Mouse (Mus musculus) liver, embryonic 13.5 days (tissue): ENCODE measurements around the gene Kcnn3. TPM values are rescaled to one million over a fixed set of nuclear protein-coding genes. Genes with fewer than 3 reads are reported as not detected.

ENCODE experiments used
- ATAC-seq: fragments of 200-750 bp; cut with Nextera tagmentation; 2 replicates; pipeline ENCODE4 v1.8.0; 2017; ENCODE audit warnings: low read depth, mild to moderate bottlenecking, moderate number of reproducible peaks, moderate library complexity
- DNase-seq: peaks from one replicate; pipeline ENCODE4 v3.0.0; 2022
- H3K27ac ChIP-seq: fragments of 300-500 bp; sonication (generic); 2 replicates; pipeline ENCODE4 v1.5.1; 2015; ENCODE audit warnings: moderate library complexity, mild to moderate bottlenecking, inconsistent platforms
- H3K27me3 ChIP-seq: fragments of 300-500 bp; sonication (generic); 2 replicates; pipeline ENCODE4 v1.6.1; 2015; ENCODE audit warnings: mild to moderate bottlenecking, inconsistent platforms
- H3K36me3 ChIP-seq: fragments of 300-500 bp; sonication (generic); 2 replicates; pipeline ENCODE4 v1.6.1; 2015; ENCODE audit warnings: mild to moderate bottlenecking, inconsistent platforms
- H3K4me1 ChIP-seq: fragments of 300-500 bp; sonication (generic); replicated peaks from 2 replicates; pipeline ENCODE4 v1.6.1; 2015; ENCODE audit warnings: inconsistent platforms
- H3K4me2 ChIP-seq: fragments of 300-500 bp; sonication (generic); 2 replicates; pipeline ENCODE4 v1.6.1; 2015; ENCODE audit warnings: inconsistent platforms, mild to moderate bottlenecking, moderate library complexity
- H3K4me3 ChIP-seq: fragments of 300-500 bp; sonication (generic); replicated peaks from 2 replicates; pipeline ENCODE4 v1.5.1; 2015; ENCODE audit warnings: mild to moderate bottlenecking, inconsistent platforms
- H3K9ac ChIP-seq: fragments of 300-500 bp; sonication (generic); 2 replicates; pipeline ENCODE4 v1.6.1; 2015; ENCODE audit warnings: mild to moderate bottlenecking, inconsistent platforms
- H3K9me3 ChIP-seq: fragments of 300-500 bp; sonication (generic); replicated peaks from 2 replicates; pipeline ENCODE4 v1.6.1; 2016; ENCODE audit warnings: inconsistent platforms
- WGBS: fragments of 180-500 bp; shearing (Covaris S2); methylation state at CpG from one replicate; pipeline ENCODE4 v1.1.7; 2015; ENCODE audit not compliant: insufficient replicate concordance; 5-methylcytosine and 5-hydroxymethylcytosine counted together
- polyA plus RNA-seq: library from polyadenylated mRNA; unstranded; fragments of >200 nt; fragmentation: Nextera tagmentation; extraction: Ambion mirVana; gene quantifications from 2 replicates; pipeline ENCODE4 v1.2.1, GENCODE M21; 2015

Kcnn3 gene
- polyA plus RNA-seq, 1 experiment from 2014 or later = 0.03 TPM

GRCm38 (mm10) chr3:89546951-89547350, 27.0 kb downstream of the Kcnn3 start:
- no peak overlapping the region for H3K4me2 ChIP-seq
- 0 out of 2 replicates have a peak, but pooled peaks cover 3% of the 10 kb centered on the region for H3K4me1 ChIP-seq
- H3K4me3 ChIP-seq = no peak overlapping the region
- no peak overlapping the region for H3K27ac ChIP-seq
- ATAC-seq (no peak), DNase-seq (no peak)
- H3K9me3 ChIP-seq = no peaks in the 10 kb centered on the region
- no peak overlapping the region for H3K9ac ChIP-seq
- whole genome bisulfite sequencing = 18% methylated on average over 5 of the region's 5 CpGs
- H3K36me3 ChIP-seq = no peaks in the 10 kb centered on the region
- peaks cover 13% of the 10 kb centered on the region for H3K27me3 ChIP-seq

- H3K27me3 ChIP-seq = peaks cover 8% of the 10 kb centered on the region; the same call in 1 of the 2 replicates
- H3K36me3 ChIP-seq = no peaks in the 10 kb centered on the region
- no peak overlapping the region for H3K9ac ChIP-seq
- H3K4me2 ChIP-seq = no peak overlapping the region
- DNase-seq (no peak), ATAC-seq (no peak)
- H3K4me3 ChIP-seq = no peak overlapping the region
- no peaks in the 10 kb centered on the region for H3K9me3 ChIP-seq
- WGBS = 22% methylated on average over 2 of the region's 2 CpGs
- no peak overlapping the region for H3K27ac ChIP-seq
- H3K4me1 ChIP-seq = peaks cover 11% of the 10 kb centered on the region; the same call in 1 of the 2 replicates
Observed at GRCm38 (mm10) chr3:89548805-89549204, 28.8 kb downstream of the Kcnn3 start.

- H3K27me3 ChIP-seq = peaks cover 8% of the 10 kb centered on the region; the same call in 1 of the 2 replicates
- H3K4me3 ChIP-seq = no peak overlapping the region
- H3K27ac ChIP-seq = no peak overlapping the region
- H3K9ac ChIP-seq = no peak overlapping the region
- no peak for ATAC-seq
- 43% methylated on average over 4 of the region's 4 CpGs for WGBS
- no peaks in the 10 kb centered on the region for H3K36me3 ChIP-seq
- no peaks in the 10 kb centered on the region for H3K9me3 ChIP-seq
- DNase-seq = no peak
- no peak overlapping the region for H3K4me2 ChIP-seq
- peaks cover 18% of the 10 kb centered on the region; the same call in 1 of the 2 replicates for H3K4me1 ChIP-seq
Observed at GRCm38 (mm10) chr3:89549488-89549887, 29.5 kb downstream of the Kcnn3 start.

- Histone ChIP-seq H3K4me1 (peaks cover 16% of the 10 kb centered on the region; the same call in 1 of the 2 replicates), H3K27me3 (peaks cover 11% of the 10 kb centered on the region; the same call in 1 of the 2 replicates), H3K27ac (no peak overlapping the region), H3K4me3 (no peak overlapping the region), H3K36me3 (no peaks in the 10 kb centered on the region), H3K4me2 (no peak overlapping the region), H3K9ac (no peak overlapping the region), H3K9me3 (no peaks in the 10 kb centered on the region)
- WGBS = 81% methylated on average over 2 of the region's 2 CpGs
- ATAC-seq (no peak), DNase-seq (no peak)
Observed at GRCm38 (mm10) chr3:89551880-89552279, 31.9 kb downstream of the Kcnn3 start.

- peak; percentile 30 for DNase-seq
- Histone ChIP-seq H3K36me3 (no peaks in the 10 kb centered on the region), H3K9me3 (no peaks in the 10 kb centered on the region), H3K27me3 (peaks cover 6% of the 10 kb centered on the region; the same call in 1 of the 2 replicates), H3K4me2 (no peak overlapping the region), H3K27ac (no peak overlapping the region), H3K4me3 (no peak overlapping the region), H3K4me1 (peaks cover 14% of the 10 kb centered on the region; the same call in 1 of the 2 replicates), H3K9ac (no peak overlapping the region)
- ATAC-seq = no peak
- 59% methylated on average over 8 of the region's 8 CpGs for WGBS
Observed at GRCm38 (mm10) chr3:89553432-89553831, 33.5 kb downstream of the Kcnn3 start.

GRCm38 (mm10) chr3:89553946-89554345, 34.0 kb downstream of the Kcnn3 start:
- peaks cover 6% of the 10 kb centered on the region; the same call in 1 of the 2 replicates for H3K27me3 ChIP-seq
- no peak overlapping the region for H3K27ac ChIP-seq
- WGBS = 53% methylated on average over 4 of the region's 4 CpGs
- peaks cover 14% of the 10 kb centered on the region; the same call in 1 of the 2 replicates for H3K4me1 ChIP-seq
- no peaks in the 10 kb centered on the region for H3K36me3 ChIP-seq
- no peak overlapping the region for H3K4me3 ChIP-seq
- H3K9me3 ChIP-seq = no peaks in the 10 kb centered on the region
- no peak overlapping the region for H3K4me2 ChIP-seq
- DNase-seq = peak; percentile 5
- no peak overlapping the region for H3K9ac ChIP-seq
- ATAC-seq = no peak

GRCm38 (mm10) chr3:89554587-89554986, 34.6 kb downstream of the Kcnn3 start:
- Histone ChIP-seq H3K9me3 (no peaks in the 10 kb centered on the region), H3K4me3 (no peak overlapping the region), H3K36me3 (no peaks in the 10 kb centered on the region), H3K4me1 (peaks cover 14% of the 10 kb centered on the region; the same call in 1 of the 2 replicates), H3K27ac (no peak overlapping the region), H3K4me2 (no peak overlapping the region), H3K27me3 (peaks cover 6% of the 10 kb centered on the region; the same call in 1 of the 2 replicates), H3K9ac (no peak overlapping the region)
- DNase-seq (no peak), ATAC-seq (no peak)
- 73% methylated on average over 2 of the region's 2 CpGs for WGBS

- Histone ChIP-seq H3K9ac (no peak overlapping the region), H3K27me3 (0 out of 2 replicates have a peak, but pooled peaks cover 7% of the 10 kb centered on the region), H3K36me3 (no peaks in the 10 kb centered on the region), H3K9me3 (no peaks in the 10 kb centered on the region), H3K4me2 (no peak overlapping the region), H3K4me1 (peaks cover 14% of the 10 kb centered on the region; the same call in 1 of the 2 replicates), H3K27ac (no peak overlapping the region), H3K4me3 (no peak overlapping the region)
- WGBS = 30% methylated on average over 5 of the region's 5 CpGs
- ATAC-seq (no peak), DNase-seq (no peak)
Observed at GRCm38 (mm10) chr3:89557811-89558210, 37.8 kb downstream of the Kcnn3 start.

GRCm38 (mm10) chr3:89558972-89559910, 39.3 kb downstream of the Kcnn3 start:
- ATAC-seq (no peak), DNase-seq (no peak)
- Histone ChIP-seq H3K27me3 (0 out of 2 replicates have a peak, but pooled peaks cover 7% of the 10 kb centered on the region), H3K4me2 (no peak overlapping the region), H3K9me3 (no peaks in the 10 kb centered on the region), H3K4me3 (no peak overlapping the region), H3K9ac (no peak overlapping the region), H3K27ac (no peak overlapping the region), H3K36me3 (no peaks in the 10 kb centered on the region), H3K4me1 (peaks cover 2% of the 10 kb centered on the region; the same call in 1 of the 2 replicates)
- WGBS = 61% methylated on average over 15 of the region's 15 CpGs

GRCm38 (mm10) chr3:89561386-89561785, 41.4 kb downstream of the Kcnn3 start:
- 67% methylated on average over 6 of the region's 6 CpGs for WGBS
- Histone ChIP-seq H3K4me2 (no peak overlapping the region), H3K9ac (no peak overlapping the region), H3K27me3 (0 out of 2 replicates have a peak, but pooled peaks cover 5% of the 10 kb centered on the region), H3K4me3 (no peak overlapping the region), H3K27ac (no peak overlapping the region), H3K4me1 (no peaks in the 10 kb centered on the region), H3K36me3 (no peaks in the 10 kb centered on the region), H3K9me3 (no peaks in the 10 kb centered on the region)
- ATAC-seq (no peak), DNase-seq (no peak)

GRCm38 (mm10) chr3:89565371-89565770, 45.4 kb downstream of the Kcnn3 start:
- no peaks in the 10 kb centered on the region for H3K9me3 ChIP-seq
- peaks cover 4% of the 10 kb centered on the region; the same call in 1 of the 2 replicates for H3K27me3 ChIP-seq
- WGBS = 65% methylated on average over 5 of the region's 5 CpGs
- DNase-seq = no peak
- H3K4me1 ChIP-seq = peaks cover 22% of the 10 kb centered on the region
- H3K9ac ChIP-seq = no peak overlapping the region
- no peak overlapping the region for H3K4me3 ChIP-seq
- no peak for ATAC-seq
- no peaks in the 10 kb centered on the region for H3K36me3 ChIP-seq
- no peak overlapping the region for H3K4me2 ChIP-seq
- H3K27ac ChIP-seq = no peak overlapping the region
